Mouse (Mus musculus) embryonic fibroblast, embryonic 13.5 days (primary cell): ENCODE results near the gene Lmx1b. TPM values are rescaled to one million over a fixed set of nuclear protein-coding genes. Genes with fewer than 3 reads are reported as not detected.
A peak's percentile ranks its signal among the peaks of the same experiment; 100 is the strongest.

Source experiments
- H3K27ac ChIP-seq: 2 replicates; pipeline ENCODE4 v1.5.1; 2012; ENCODE audit warnings: low read length, control low read depth, inconsistent platforms; ENCODE audit not compliant: insufficient read depth
- H3K4me1 ChIP-seq: 2 replicates; pipeline ENCODE4 v1.6.1; 2011; ENCODE audit warnings: low read length; ENCODE audit not compliant: control insufficient read depth, insufficient read depth
- H3K4me3 ChIP-seq: 2 replicates; pipeline ENCODE4 v1.5.1; 2011; ENCODE audit warnings: mild to moderate bottlenecking, control low read depth, low read length; ENCODE audit not compliant: insufficient read depth
- CTCF ChIP-seq: IDR thresholded peaks from 2 replicates; pipeline ENCODE4 v1.5.1; 2011; ENCODE audit warnings: mild to moderate bottlenecking, control low read depth, low read length, moderate library complexity, borderline replicate concordance; ENCODE audit not compliant: insufficient read depth
- POLR2A ChIP-seq: IDR thresholded peaks from 2 replicates; pipeline ENCODE4 v1.6.1; 2011; ENCODE audit warnings: low read depth, mild to moderate bottlenecking, control low read depth, low read length, moderate library complexity
- polyA plus RNA-seq: library from polyadenylated mRNA; stranded (reverse); fragments of >200 nt; gene quantifications from 2 replicates; pipeline ENCODE4 v1.2.4, GENCODE M21; 2011; ENCODE audit warnings: low read depth; ENCODE audit not compliant: missing spikeins, insufficient read length

Lmx1b gene
- polyA plus RNA-seq, 1 experiment = 2.8 TPM

DNA sequence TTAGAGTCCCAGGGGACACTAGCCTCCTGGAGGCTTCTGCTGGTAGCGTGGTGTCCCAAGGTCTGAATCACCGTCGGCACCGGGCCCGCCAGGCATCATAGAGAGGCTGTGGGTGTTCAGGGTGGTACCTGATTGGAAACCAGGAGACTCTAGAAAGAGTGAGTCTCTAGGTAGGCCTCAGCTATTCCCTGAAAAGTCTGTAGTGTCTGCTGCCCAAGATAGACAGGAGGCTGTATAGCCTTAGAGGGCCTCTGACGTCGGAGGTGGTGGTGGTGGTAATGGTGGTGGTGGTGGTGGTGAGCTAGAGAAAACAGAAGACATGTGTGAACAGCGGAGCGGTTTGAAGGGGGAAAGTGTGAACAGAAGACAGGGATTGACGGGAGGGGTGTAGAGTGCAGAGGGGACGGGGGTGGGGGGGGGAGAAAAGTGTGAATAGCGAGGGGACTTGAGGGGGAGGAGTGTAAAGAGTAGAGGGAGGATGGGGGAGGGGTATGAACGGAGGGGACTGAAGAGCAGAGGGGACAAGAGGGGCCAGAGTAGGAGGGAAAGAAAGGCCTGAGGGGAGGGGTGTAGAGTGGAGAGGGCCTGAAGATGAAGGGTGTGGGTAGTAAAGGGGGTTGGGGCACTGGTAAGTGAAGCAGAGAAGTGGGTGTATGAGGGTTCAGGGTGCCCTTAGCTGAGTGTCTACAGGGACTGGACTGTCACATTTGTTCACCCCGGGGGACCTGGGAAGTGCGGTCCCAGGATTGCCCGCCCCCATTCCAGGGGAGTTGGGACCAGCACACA lies 95.3 kb downstream of the Lmx1b start:
- no peak overlapping the region for H3K4me3 ChIP-seq
- H3K4me1 ChIP-seq = peaks cover 3% of the 10 kb centered on the region
- no peak overlapping the region for H3K27ac ChIP-seq
- TF ChIP-seq CTCF (no peak), POLR2A (no peak)

DNA sequence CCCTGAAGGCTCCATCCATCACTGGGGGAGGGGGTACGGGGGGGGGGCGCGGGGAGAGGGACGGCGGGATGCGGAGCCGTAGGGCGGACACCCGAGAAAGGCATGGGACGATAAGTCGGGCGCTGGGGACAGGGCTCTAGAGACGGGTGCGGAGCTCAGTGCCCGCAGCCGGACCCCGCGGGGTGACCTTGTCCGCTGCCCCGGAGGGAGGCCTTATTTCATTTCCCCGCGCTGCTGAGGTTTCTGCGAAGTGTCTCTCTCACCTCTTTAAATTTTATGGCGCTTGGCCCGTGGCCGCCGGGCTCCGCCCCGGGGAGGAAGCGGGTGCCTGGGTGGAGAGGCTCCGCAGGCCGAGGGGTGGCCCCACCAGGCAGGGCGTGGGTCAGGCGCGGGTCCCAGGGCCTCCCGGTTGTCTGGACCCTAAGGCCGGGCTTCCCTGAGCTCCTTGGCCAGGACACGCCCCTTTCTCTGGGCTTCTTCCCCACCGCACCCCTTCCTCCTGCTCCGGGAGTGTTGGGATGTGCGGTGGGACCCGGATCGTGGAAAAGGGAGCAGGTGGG lies 96.0 kb downstream of the Lmx1b start:
- Histone ChIP-seq H3K27ac (no peak overlapping the region), H3K4me3 (peak overlapping the region; percentile 35), H3K4me1 (peaks cover 3% of the 10 kb centered on the region)
- TF ChIP-seq CTCF (no peak), POLR2A (no peak)

DNA sequence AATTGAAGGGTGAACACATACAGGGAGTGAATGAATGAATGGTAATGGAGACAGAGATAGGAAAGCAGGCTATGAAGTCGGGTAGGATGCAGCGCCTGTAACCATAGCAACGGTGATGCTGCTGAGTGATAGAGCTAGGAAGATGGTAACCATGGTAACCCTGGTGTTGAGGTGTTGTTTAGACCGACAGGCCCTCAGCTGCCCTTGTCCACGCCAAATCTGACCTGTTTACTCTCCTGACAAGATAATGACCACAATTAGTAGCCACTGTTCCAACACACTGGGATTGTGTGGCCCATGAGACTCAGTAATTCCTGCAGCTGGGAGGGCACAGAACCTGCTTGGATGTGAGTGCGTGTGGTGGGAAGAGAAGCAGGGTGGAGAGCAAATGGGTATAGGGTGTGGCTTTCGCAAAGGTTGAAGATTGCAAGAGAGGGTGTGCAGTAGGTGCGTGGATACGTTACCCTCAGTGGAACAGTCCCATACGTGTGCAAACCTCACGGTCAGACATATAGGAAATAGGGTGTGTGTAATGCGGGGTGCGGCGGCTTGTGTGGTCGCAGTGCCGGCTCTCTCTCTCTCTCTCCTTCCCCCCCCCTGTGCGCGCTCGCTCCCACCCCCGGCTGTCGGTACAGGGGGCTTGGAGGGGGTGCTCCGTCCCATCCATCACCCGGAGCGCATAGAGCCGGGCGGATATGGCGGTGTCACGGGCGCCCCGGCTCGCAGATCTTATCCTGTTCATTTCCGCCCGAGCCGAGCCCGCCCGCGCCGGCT lies 96.7 kb downstream of the Lmx1b start:
- TF ChIP-seq CTCF = no peak
- no peak for TF ChIP-seq POLR2A
- no peak overlapping the region for H3K27ac ChIP-seq
- peaks cover 3% of the 10 kb centered on the region for H3K4me1 ChIP-seq
- H3K4me3 ChIP-seq = peak overlapping the region; percentile 15; the same call in 1 of the 2 replicates

DNA sequence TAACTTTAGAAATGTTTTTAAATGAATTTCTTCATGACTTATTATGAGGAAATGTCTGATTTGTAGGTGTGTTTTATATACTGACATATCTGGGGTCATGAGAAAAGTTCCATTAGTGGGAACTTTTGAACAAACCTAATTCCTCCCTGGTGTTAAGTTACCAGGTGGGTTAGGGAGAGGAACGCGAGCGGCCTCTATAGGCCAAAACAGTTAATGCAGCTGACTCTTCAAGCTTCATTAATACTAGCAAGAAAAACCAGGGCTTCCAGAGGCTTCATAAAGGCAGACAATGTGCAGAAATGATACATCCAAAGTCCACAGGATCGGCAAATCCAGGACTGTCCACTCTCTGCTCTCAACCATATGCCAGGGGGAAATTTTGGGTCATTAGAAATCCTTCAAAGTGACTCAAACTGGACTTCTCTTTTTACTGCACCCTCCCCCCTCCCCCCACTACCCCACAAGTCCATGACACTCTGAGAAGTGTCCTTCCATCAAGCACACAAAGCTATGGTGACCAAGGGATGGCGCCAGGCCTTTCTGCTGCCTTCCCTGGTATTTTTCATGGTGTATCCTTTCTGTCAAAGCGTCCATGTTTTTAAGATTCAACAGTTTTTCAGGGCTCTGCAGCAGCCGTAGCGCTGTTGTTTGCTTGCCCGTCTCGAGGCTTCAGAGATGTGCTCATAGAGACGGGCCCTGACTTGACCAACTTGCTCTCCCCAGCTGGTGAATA lies 97.4 kb downstream of the Lmx1b start:
- Histone ChIP-seq H3K4me3 (no peak overlapping the region), H3K4me1 (peaks cover 3% of the 10 kb centered on the region), H3K27ac (no peak overlapping the region)
- TF ChIP-seq POLR2A = no peak
- no peak for TF ChIP-seq CTCF

DNA sequence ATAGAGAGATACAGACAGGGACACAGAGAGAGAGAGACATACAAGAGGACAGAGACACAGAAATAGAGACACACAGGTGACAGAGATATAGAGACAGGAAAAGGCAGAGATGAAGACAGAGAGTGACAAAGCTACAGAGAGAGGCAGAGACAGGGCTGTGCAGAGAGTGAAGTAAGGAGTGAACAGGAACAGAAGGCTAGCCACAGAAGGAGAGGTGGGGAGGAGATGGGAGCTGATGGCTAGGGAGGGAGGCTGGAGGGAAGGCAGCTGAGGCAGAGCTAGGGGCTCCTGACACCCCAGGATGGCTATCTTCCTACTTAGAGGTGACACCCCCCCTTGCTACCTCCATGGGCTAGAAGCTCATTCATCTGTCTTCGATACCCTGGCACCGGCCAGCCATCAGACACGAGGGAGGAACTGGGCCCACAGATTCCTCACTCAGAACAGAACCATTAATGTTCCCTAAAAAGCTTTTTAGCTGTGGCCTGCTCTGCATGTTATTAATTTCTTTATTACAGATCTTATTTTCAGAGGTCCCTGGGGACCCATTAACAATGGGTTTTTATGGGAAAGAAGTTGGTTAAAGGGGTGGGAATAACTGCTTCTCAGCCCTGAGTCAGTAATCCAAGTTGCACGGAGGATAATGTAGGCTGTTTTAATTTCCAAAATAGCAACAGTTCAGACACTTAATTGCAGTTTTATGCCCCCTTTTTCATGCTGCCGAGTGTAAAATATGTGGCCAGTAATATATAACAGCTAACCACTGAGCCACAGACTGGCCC lies 114.8 kb downstream of the Lmx1b start:
- H3K4me1 ChIP-seq = no peaks in the 10 kb centered on the region
- no peak overlapping the region for H3K27ac ChIP-seq
- H3K4me3 ChIP-seq = no peak overlapping the region
- TF ChIP-seq POLR2A (no peak), CTCF (no peak)

DNA sequence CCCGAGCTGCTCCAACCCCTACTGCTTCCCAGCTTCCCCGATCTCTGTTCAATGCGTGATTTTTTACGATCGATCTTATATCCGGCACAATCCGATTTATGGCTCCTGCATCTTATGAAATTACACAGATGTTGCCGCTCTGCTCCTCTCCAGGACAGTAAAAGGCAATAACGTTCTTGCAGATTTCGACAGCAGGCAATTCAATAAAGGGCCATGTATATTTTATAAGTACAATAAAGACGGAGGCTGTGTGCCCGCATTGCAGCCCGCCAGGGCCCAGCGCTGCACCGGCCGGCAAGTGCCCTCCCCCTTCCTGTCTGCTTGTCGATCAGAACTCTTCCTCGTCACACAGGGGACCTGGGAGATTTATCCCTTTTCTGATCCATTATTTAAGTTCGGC lies 124.5 kb downstream of the Lmx1b start:
- no peak overlapping the region for H3K27ac ChIP-seq
- no peak overlapping the region for H3K4me3 ChIP-seq
- no peaks in the 10 kb centered on the region for H3K4me1 ChIP-seq
- TF ChIP-seq CTCF (no peak), POLR2A (no peak)

DNA sequence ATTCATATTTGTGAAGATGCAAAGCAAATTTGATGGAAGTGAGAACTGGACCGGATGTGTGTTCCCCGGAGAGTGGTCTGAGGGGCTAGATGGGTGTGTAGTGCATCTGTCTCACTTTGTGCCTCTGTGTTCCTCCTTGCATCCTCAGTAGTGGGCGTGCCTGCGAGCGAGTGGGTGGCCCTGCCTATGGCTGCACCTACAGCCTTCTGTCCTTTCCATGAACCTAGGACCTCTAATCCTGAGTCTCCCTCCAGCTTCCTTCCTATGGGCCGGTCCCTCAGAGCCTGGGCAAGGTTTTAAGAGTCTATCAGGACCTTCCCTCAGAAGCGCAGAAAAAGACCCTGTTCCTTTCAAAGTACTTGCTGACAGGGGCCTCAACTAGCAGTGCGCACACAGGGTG lies 124.9 kb downstream of the Lmx1b start:
- no peak for TF ChIP-seq POLR2A
- no peak for TF ChIP-seq CTCF
- no peaks in the 10 kb centered on the region for H3K4me1 ChIP-seq
- H3K4me3 ChIP-seq = no peak overlapping the region
- H3K27ac ChIP-seq = no peak overlapping the region

Other genes with a start within 250 kb of the Lmx1b start
- 9.7 and 11.0 TPM in 2 replicates for gene Zbtb34, start 209.2 kb downstream of the Lmx1b start, polyA plus RNA-seq
- gene Zbtb43, start 172.0 kb downstream of the Lmx1b start, polyA plus RNA-seq = 11.2 and 15.9 TPM in 2 replicates
- 21.2 and 26.2 TPM in 2 replicates for gene Mvb12b, start 247.4 kb upstream of the Lmx1b start, polyA plus RNA-seq